Mouse (Mus musculus): ENCODE measurements around the gene Lcmt1. TPM values are rescaled to one million over a fixed set of nuclear protein-coding genes. Genes with fewer than 3 reads are reported as not detected.

The Lcmt1 gene
- total and polyA plus RNA-seq, 2 experiments from 2014 or later = 62.8 to 114 TPM

GRCm38 (mm10) chr7:123410502-123410901 is 40.9 kb downstream of the Lcmt1 start:
- ATAC-seq (ENCODE audit: low FRiP score) (no peak), DNase-seq (ENCODE audit: low spot score) (no peak)
- no peaks in the 10 kb centered on the region for H3K9me3 ChIP-seq (ENCODE audit: low read length)
- no peaks in the 10 kb centered on the region for H3K4me1 ChIP-seq (ENCODE audit: insufficient read depth, low read length)
- no peak overlapping the region for H3K27ac ChIP-seq (ENCODE audit: low read depth, low read length)
- H3K36me3 ChIP-seq (ENCODE audit: insufficient read depth, low read length) = peaks cover 28% of the 10 kb centered on the region
- 95% methylated on average over 7 of the region's 7 CpGs for WGBS
- TF ChIP-seq CTCF (IDR thresholded peaks at IDR 0.05) = no peak
- H3K9ac ChIP-seq (replicated peaks; ENCODE audit: low read length, poor library complexity, severe bottlenecking) = no peak overlapping the region
- no peak overlapping the region for H3K4me2 ChIP-seq (ENCODE audit: low read depth, low read length, poor library complexity, severe bottlenecking)
- no peaks in the 10 kb centered on the region for H3K27me3 ChIP-seq (ENCODE audit: insufficient read depth, low read length)
- no peak overlapping the region for H3K4me3 ChIP-seq (ENCODE audit: low read depth, low read length)

- H3K36me3 ChIP-seq (ENCODE audit: insufficient read depth, low read length) = peaks cover 22% of the 10 kb centered on the region
- DNase-seq (ENCODE audit: low spot score) (no peak), ATAC-seq (ENCODE audit: low FRiP score) (no peak)
- H3K4me1 ChIP-seq (ENCODE audit: insufficient read depth, low read length) = no peaks in the 10 kb centered on the region
- no peaks in the 10 kb centered on the region for H3K27me3 ChIP-seq (ENCODE audit: insufficient read depth, low read length)
- H3K9ac ChIP-seq (replicated peaks; ENCODE audit: low read length, poor library complexity, severe bottlenecking) = no peak overlapping the region
- 100% methylated on average over 1 of the region's 1 CpGs for WGBS
- TF ChIP-seq CTCF (IDR thresholded peaks at IDR 0.05) = no peak
- H3K9me3 ChIP-seq (ENCODE audit: low read length) = no peaks in the 10 kb centered on the region
- H3K4me2 ChIP-seq (ENCODE audit: low read depth, low read length, poor library complexity, severe bottlenecking) = no peak overlapping the region
- no peak overlapping the region for H3K4me3 ChIP-seq (ENCODE audit: low read depth, low read length)
- H3K27ac ChIP-seq (ENCODE audit: low read depth, low read length) = no peak overlapping the region
Measured at GRCm38 (mm10) chr7:123411109-123411508, 41.5 kb downstream of the Lcmt1 start.

GRCm38 (mm10) chr7:123412143-123412542 is 42.6 kb downstream of the Lcmt1 start:
- TF ChIP-seq CTCF (IDR thresholded peaks at IDR 0.05) = no peak
- DNase-seq (ENCODE audit: low spot score) (peak; percentile 17), ATAC-seq (ENCODE audit: low FRiP score) (no peak)
- Histone ChIP-seq H3K9me3 (ENCODE audit: low read length) (no peaks in the 10 kb centered on the region), H3K4me2 (ENCODE audit: low read depth, low read length, poor library complexity, severe bottlenecking) (no peak overlapping the region), H3K36me3 (ENCODE audit: insufficient read depth, low read length) (peaks cover 19% of the 10 kb centered on the region), H3K9ac (replicated peaks; ENCODE audit: low read length, poor library complexity, severe bottlenecking) (no peak overlapping the region), H3K27me3 (ENCODE audit: insufficient read depth, low read length) (no peaks in the 10 kb centered on the region), H3K27ac (ENCODE audit: low read depth, low read length) (no peak overlapping the region), H3K4me1 (ENCODE audit: insufficient read depth, low read length) (no peaks in the 10 kb centered on the region), H3K4me3 (ENCODE audit: low read depth, low read length) (no peak overlapping the region)
- 79% methylated on average over 3 of the region's 3 CpGs for WGBS

- TF ChIP-seq CTCF (IDR thresholded peaks at IDR 0.05) = no peak
- H3K27me3 ChIP-seq (ENCODE audit: insufficient read depth, low read length) = no peaks in the 10 kb centered on the region
- ATAC-seq (ENCODE audit: low FRiP score) = no peak
- DNase-seq (ENCODE audit: low spot score) = no peak
- no peak overlapping the region for H3K4me2 ChIP-seq (ENCODE audit: low read depth, low read length, poor library complexity, severe bottlenecking)
- 81% methylated on average over 4 of the region's 4 CpGs for WGBS
- peaks cover 39% of the 10 kb centered on the region for H3K36me3 ChIP-seq (ENCODE audit: insufficient read depth, low read length)
- no peaks in the 10 kb centered on the region for H3K9me3 ChIP-seq (ENCODE audit: low read length)
- no peak overlapping the region for H3K27ac ChIP-seq (ENCODE audit: low read depth, low read length)
- H3K4me1 ChIP-seq (ENCODE audit: insufficient read depth, low read length) = no peaks in the 10 kb centered on the region
- no peak overlapping the region for H3K9ac ChIP-seq (replicated peaks; ENCODE audit: low read length, poor library complexity, severe bottlenecking)
- H3K4me3 ChIP-seq (ENCODE audit: low read depth, low read length) = no peak overlapping the region
Measured at GRCm38 (mm10) chr7:123416803-123417202, 47.2 kb downstream of the Lcmt1 start.

- Histone ChIP-seq H3K4me3 (ENCODE audit: low read depth, low read length) (no peak overlapping the region), H3K4me1 (ENCODE audit: insufficient read depth, low read length) (no peaks in the 10 kb centered on the region), H3K27ac (ENCODE audit: low read depth, low read length) (no peak overlapping the region), H3K36me3 (ENCODE audit: insufficient read depth, low read length) (peaks cover 43% of the 10 kb centered on the region), H3K27me3 (ENCODE audit: insufficient read depth, low read length) (no peaks in the 10 kb centered on the region), H3K9me3 (ENCODE audit: low read length) (no peaks in the 10 kb centered on the region), H3K4me2 (ENCODE audit: low read depth, low read length, poor library complexity, severe bottlenecking) (no peak overlapping the region), H3K9ac (replicated peaks; ENCODE audit: low read length, poor library complexity, severe bottlenecking) (no peak overlapping the region)
- ATAC-seq (ENCODE audit: low FRiP score) (no peak), DNase-seq (ENCODE audit: low spot score) (no peak)
- no peak for TF ChIP-seq CTCF (IDR thresholded peaks at IDR 0.05)
- WGBS = 80% methylated on average over 3 of the region's 3 CpGs
Measured at GRCm38 (mm10) chr7:123417661-123418060, 48.1 kb downstream of the Lcmt1 start.

- ATAC-seq (ENCODE audit: low FRiP score) = no peak
- Histone ChIP-seq H3K36me3 (ENCODE audit: insufficient read depth, low read length) (peaks cover 59% of the 10 kb centered on the region), H3K27me3 (ENCODE audit: insufficient read depth, low read length) (no peaks in the 10 kb centered on the region), H3K4me2 (ENCODE audit: low read depth, low read length, poor library complexity, severe bottlenecking) (no peak overlapping the region), H3K27ac (ENCODE audit: low read depth, low read length) (no peak overlapping the region), H3K9me3 (ENCODE audit: low read length) (no peaks in the 10 kb centered on the region), H3K9ac (replicated peaks; ENCODE audit: low read length, poor library complexity, severe bottlenecking) (no peak overlapping the region), H3K4me1 (ENCODE audit: insufficient read depth, low read length) (no peaks in the 10 kb centered on the region), H3K4me3 (ENCODE audit: low read depth, low read length) (no peak overlapping the region)
- DNase-seq (ENCODE audit: low spot score) = peak; percentile 33
- no peak for TF ChIP-seq CTCF (IDR thresholded peaks at IDR 0.05)
- WGBS = 94% methylated on average over 4 of the region's 4 CpGs
Measured at GRCm38 (mm10) chr7:123419984-123420383, 50.4 kb downstream of the Lcmt1 start.
